Mouse (Mus musculus): ENCODE data around the gene Ppp1r27. TPM values are rescaled to one million over a fixed set of nuclear protein-coding genes. Genes with fewer than 3 reads are reported as not detected.

Gene Ppp1r27
- polyA plus RNA-seq, 1 experiment from 2014 or later: not detected

- no peak overlapping the region for H3K4me2 ChIP-seq (ENCODE audit: low read depth, low read length, severe bottlenecking)
- no peak overlapping the region for H3K4me3 ChIP-seq (ENCODE audit: low read depth, low read length)
- no peak overlapping the region for H3K9ac ChIP-seq (ENCODE audit: low read length)
- DNase-seq (ENCODE audit: low spot score): no peak
- H3K9me3 ChIP-seq (ENCODE audit: control insufficient read depth, low read length): no peaks in the 10 kb centered on the region
- H3K27ac ChIP-seq (ENCODE audit: low read depth, low read length): no peak overlapping the region
- peaks cover 11% of the 10 kb centered on the region; the same call in 1 of the 2 replicates for H3K36me3 ChIP-seq (ENCODE audit: control insufficient read depth, insufficient read depth, low read length)
- H3K4me1 ChIP-seq (replicated peaks; ENCODE audit: control insufficient read depth, insufficient read depth, low read length): peaks cover 3% of the 10 kb centered on the region; the same call in 1 of the 2 replicates
- no peaks in the 10 kb centered on the region for H3K27me3 ChIP-seq (ENCODE audit: control insufficient read depth, insufficient read depth, low read length)
- ATAC-seq (replicated peaks; ENCODE audit: low FRiP score): no peak
- WGBS: 96% methylated on average over 3 of the region's 3 CpGs
Measured at GRCm38 (mm10) chr11:120545964-120546363, 5.0 kb downstream of the Ppp1r27 start.

- Histone ChIP-seq H3K27ac (ENCODE audit: low read depth, low read length) (no peak overlapping the region), H3K4me2 (ENCODE audit: low read depth, low read length, severe bottlenecking) (no peak overlapping the region), H3K36me3 (ENCODE audit: control insufficient read depth, insufficient read depth, low read length) (peaks cover 11% of the 10 kb centered on the region; the same call in 1 of the 2 replicates), H3K27me3 (ENCODE audit: control insufficient read depth, insufficient read depth, low read length) (no peaks in the 10 kb centered on the region), H3K4me1 (replicated peaks; ENCODE audit: control insufficient read depth, insufficient read depth, low read length) (peaks cover 7% of the 10 kb centered on the region), H3K4me3 (ENCODE audit: low read depth, low read length) (no peak overlapping the region), H3K9me3 (ENCODE audit: control insufficient read depth, low read length) (no peaks in the 10 kb centered on the region), H3K9ac (ENCODE audit: low read length) (no peak overlapping the region)
- no peak for DNase-seq (ENCODE audit: low spot score)
- no peak for ATAC-seq (replicated peaks; ENCODE audit: low FRiP score)
- 91% methylated on average over 6 of the region's 6 CpGs for WGBS
Measured at GRCm38 (mm10) chr11:120542376-120542775, 8.6 kb downstream of the Ppp1r27 start.

GRCm38 (mm10) chr11:120541907-120542306 is 9.0 kb downstream of the Ppp1r27 start:
- H3K4me3 ChIP-seq (ENCODE audit: low read depth, low read length): no peak overlapping the region
- ATAC-seq (replicated peaks; ENCODE audit: low FRiP score): no peak
- H3K27ac ChIP-seq (ENCODE audit: low read depth, low read length): no peak overlapping the region
- H3K9ac ChIP-seq (ENCODE audit: low read length): no peak overlapping the region
- WGBS: 43% methylated on average over 4 of the region's 4 CpGs
- DNase-seq (ENCODE audit: low spot score): no peak
- no peaks in the 10 kb centered on the region for H3K9me3 ChIP-seq (ENCODE audit: control insufficient read depth, low read length)
- H3K4me1 ChIP-seq (replicated peaks; ENCODE audit: control insufficient read depth, insufficient read depth, low read length): peaks cover 7% of the 10 kb centered on the region
- H3K27me3 ChIP-seq (ENCODE audit: control insufficient read depth, insufficient read depth, low read length): no peaks in the 10 kb centered on the region
- H3K4me2 ChIP-seq (ENCODE audit: low read depth, low read length, severe bottlenecking): no peak overlapping the region
- peaks cover 11% of the 10 kb centered on the region; the same call in 1 of the 2 replicates for H3K36me3 ChIP-seq (ENCODE audit: control insufficient read depth, insufficient read depth, low read length)

- no peak overlapping the region for H3K27ac ChIP-seq (ENCODE audit: low read depth, low read length)
- H3K4me2 ChIP-seq (ENCODE audit: low read depth, low read length, severe bottlenecking): no peak overlapping the region
- H3K4me3 ChIP-seq (ENCODE audit: low read depth, low read length): no peak overlapping the region
- WGBS: 27% methylated on average over 10 of the region's 10 CpGs
- peaks cover 8% of the 10 kb centered on the region; the same call in 1 of the 2 replicates for H3K36me3 ChIP-seq (ENCODE audit: control insufficient read depth, insufficient read depth, low read length)
- H3K9ac ChIP-seq (ENCODE audit: low read length): peak overlapping the region; percentile 7; the same call in 1 of the 2 replicates
- H3K27me3 ChIP-seq (ENCODE audit: control insufficient read depth, insufficient read depth, low read length): no peaks in the 10 kb centered on the region
- ATAC-seq (replicated peaks; ENCODE audit: low FRiP score) (peak; percentile 53; the same call in 1 of the 2 replicates), DNase-seq (ENCODE audit: low spot score) (peak; percentile 51)
- H3K4me1 ChIP-seq (replicated peaks; ENCODE audit: control insufficient read depth, insufficient read depth, low read length): peaks cover 7% of the 10 kb centered on the region
- no peaks in the 10 kb centered on the region for H3K9me3 ChIP-seq (ENCODE audit: control insufficient read depth, low read length)
Measured at GRCm38 (mm10) chr11:120539285-120540014, 11.5 kb downstream of the Ppp1r27 start.

GRCm38 (mm10) chr11:120538955-120539284 is 12.0 kb downstream of the Ppp1r27 start:
- Histone ChIP-seq H3K27ac (ENCODE audit: low read depth, low read length) (no peak overlapping the region), H3K27me3 (ENCODE audit: control insufficient read depth, insufficient read depth, low read length) (no peaks in the 10 kb centered on the region), H3K4me1 (replicated peaks; ENCODE audit: control insufficient read depth, insufficient read depth, low read length) (peaks cover 7% of the 10 kb centered on the region), H3K4me2 (ENCODE audit: low read depth, low read length, severe bottlenecking) (no peak overlapping the region), H3K36me3 (ENCODE audit: control insufficient read depth, insufficient read depth, low read length) (peaks cover 8% of the 10 kb centered on the region; the same call in 1 of the 2 replicates), H3K4me3 (ENCODE audit: low read depth, low read length) (no peak overlapping the region), H3K9me3 (ENCODE audit: control insufficient read depth, low read length) (no peaks in the 10 kb centered on the region), H3K9ac (ENCODE audit: low read length) (no peak overlapping the region)
- no peak for DNase-seq (ENCODE audit: low spot score)
- no peak; the same call in 1 of the 2 replicates for ATAC-seq (replicated peaks; ENCODE audit: low FRiP score)
- WGBS: 54% methylated on average over 8 of the region's 8 CpGs

DNA sequence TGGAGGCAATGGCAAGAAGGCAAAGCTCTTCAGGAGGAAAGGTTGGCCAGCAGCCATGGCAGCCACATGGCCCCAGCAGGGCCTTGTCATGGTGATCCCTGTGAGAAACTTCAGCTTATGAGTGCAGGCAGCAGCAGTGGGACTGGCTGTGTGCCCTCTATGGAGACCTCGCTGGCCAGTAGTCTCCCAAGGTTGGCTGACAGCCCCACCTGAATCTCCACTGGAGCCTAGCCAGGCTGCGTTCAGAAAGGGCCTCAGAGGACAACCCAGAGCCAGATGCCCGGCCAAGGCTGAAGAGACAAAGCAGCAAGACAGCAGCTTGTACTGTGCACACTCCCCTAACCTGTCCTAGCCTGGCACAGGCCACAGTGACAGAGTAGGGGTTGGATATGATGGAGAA is 12.4 kb downstream of the Ppp1r27 start:
- ATAC-seq (replicated peaks; ENCODE audit: low FRiP score) (no peak), DNase-seq (ENCODE audit: low spot score) (peak; percentile 38)
- Histone ChIP-seq H3K36me3 (ENCODE audit: control insufficient read depth, insufficient read depth, low read length) (peaks cover 5% of the 10 kb centered on the region; the same call in 1 of the 2 replicates), H3K27ac (ENCODE audit: low read depth, low read length) (no peak overlapping the region), H3K9me3 (ENCODE audit: control insufficient read depth, low read length) (no peaks in the 10 kb centered on the region), H3K4me1 (replicated peaks; ENCODE audit: control insufficient read depth, insufficient read depth, low read length) (peaks cover 7% of the 10 kb centered on the region), H3K4me3 (ENCODE audit: low read depth, low read length) (no peak overlapping the region), H3K4me2 (ENCODE audit: low read depth, low read length, severe bottlenecking) (no peak overlapping the region), H3K27me3 (ENCODE audit: control insufficient read depth, insufficient read depth, low read length) (no peaks in the 10 kb centered on the region), H3K9ac (ENCODE audit: low read length) (no peak overlapping the region)
- 85% methylated on average over 3 of the region's 3 CpGs for WGBS

- H3K9me3 ChIP-seq (ENCODE audit: control insufficient read depth, low read length): no peaks in the 10 kb centered on the region
- H3K27ac ChIP-seq (ENCODE audit: low read depth, low read length): no peak overlapping the region
- H3K4me1 ChIP-seq (replicated peaks; ENCODE audit: control insufficient read depth, insufficient read depth, low read length): peaks cover 11% of the 10 kb centered on the region
- no peak overlapping the region for H3K4me2 ChIP-seq (ENCODE audit: low read depth, low read length, severe bottlenecking)
- no peak overlapping the region for H3K9ac ChIP-seq (ENCODE audit: low read length)
- H3K4me3 ChIP-seq (ENCODE audit: low read depth, low read length): no peak overlapping the region
- peaks cover 14% of the 10 kb centered on the region for H3K27me3 ChIP-seq (ENCODE audit: control insufficient read depth, insufficient read depth, low read length)
- DNase-seq (ENCODE audit: low spot score) (no peak), ATAC-seq (replicated peaks; ENCODE audit: low FRiP score) (no peak)
- WGBS: 78% methylated on average over 3 of the region's 3 CpGs
- H3K36me3 ChIP-seq (ENCODE audit: control insufficient read depth, insufficient read depth, low read length): no peaks in the 10 kb centered on the region
Measured at GRCm38 (mm10) chr11:120535804-120536203, 15.1 kb downstream of the Ppp1r27 start.

- peaks cover 13% of the 10 kb centered on the region for H3K4me1 ChIP-seq (replicated peaks; ENCODE audit: control insufficient read depth, insufficient read depth, low read length)
- H3K27me3 ChIP-seq (ENCODE audit: control insufficient read depth, insufficient read depth, low read length): peaks cover 21% of the 10 kb centered on the region
- DNase-seq (ENCODE audit: low spot score) (no peak), ATAC-seq (replicated peaks; ENCODE audit: low FRiP score) (no peak)
- 80% methylated on average over 3 of the region's 3 CpGs for WGBS
- no peaks in the 10 kb centered on the region for H3K9me3 ChIP-seq (ENCODE audit: control insufficient read depth, low read length)
- H3K27ac ChIP-seq (ENCODE audit: low read depth, low read length): no peak overlapping the region
- no peak overlapping the region for H3K4me3 ChIP-seq (ENCODE audit: low read depth, low read length)
- no peak overlapping the region for H3K4me2 ChIP-seq (ENCODE audit: low read depth, low read length, severe bottlenecking)
- no peak overlapping the region; the same call in 1 of the 2 replicates for H3K9ac ChIP-seq (ENCODE audit: low read length)
- H3K36me3 ChIP-seq (ENCODE audit: control insufficient read depth, insufficient read depth, low read length): no peaks in the 10 kb centered on the region
Measured at GRCm38 (mm10) chr11:120535145-120535544, 15.8 kb downstream of the Ppp1r27 start.

GRCm38 (mm10) chr11:120534093-120534492 is 16.8 kb downstream of the Ppp1r27 start:
- peaks cover 31% of the 10 kb centered on the region for H3K27me3 ChIP-seq (ENCODE audit: control insufficient read depth, insufficient read depth, low read length)
- WGBS: 86% methylated on average over 8 of the region's 8 CpGs
- DNase-seq (ENCODE audit: low spot score) (peak; percentile 43), ATAC-seq (replicated peaks; ENCODE audit: low FRiP score) (no peak)
- no peaks in the 10 kb centered on the region for H3K9me3 ChIP-seq (ENCODE audit: control insufficient read depth, low read length)
- no peak overlapping the region for H3K4me2 ChIP-seq (ENCODE audit: low read depth, low read length, severe bottlenecking)
- no peak overlapping the region for H3K9ac ChIP-seq (ENCODE audit: low read length)
- H3K27ac ChIP-seq (ENCODE audit: low read depth, low read length): no peak overlapping the region
- no peak overlapping the region for H3K4me3 ChIP-seq (ENCODE audit: low read depth, low read length)
- H3K4me1 ChIP-seq (replicated peaks; ENCODE audit: control insufficient read depth, insufficient read depth, low read length): peaks cover 7% of the 10 kb centered on the region
- H3K36me3 ChIP-seq (ENCODE audit: control insufficient read depth, insufficient read depth, low read length): no peaks in the 10 kb centered on the region
